In genomic region chr9:110738054-110738453, GRCm38 (mm10) we compare ENCODE assay signal across 19 mouse cellular contexts. TPM values are rescaled to one million over a fixed set of nuclear protein-coding genes. Genes with fewer than 3 reads are reported as not detected.
A peak's percentile ranks its signal among the peaks of the same experiment; 100 is the strongest.
DNase-seq lines count a peak whose midpoint lies in the region; TF ChIP-seq lines count a peak whose summit lies in the region.
"Had no signal": no experiment of that assay in that cellular context is flagged by ENCODE, and none has a peak within 500 bp of the region (broad histone marks: within the 10 kb centered on the region; RNA-seq: fewer than 3 reads in every experiment).

No protein-coding gene starts in this region.

- no peaks in the 10 kb centered on the region for H3K36me3 ChIP-seq in heart, adult 2 months (ENCODE audit: control insufficient read depth, insufficient read depth, low read length)

- no peak for TF ChIP-seq POLR2A in heart, adult 2 months (IDR thresholded peaks at IDR 0.05; ENCODE audit: insufficient read depth, low read depth, low read length)
- no peak for TF ChIP-seq POLR2A in brain, embryonic 14.5 days (IDR thresholded peaks at IDR 0.05; ENCODE audit: borderline replicate concordance, extremely low read depth, insufficient read depth, insufficient read length, poor library complexity, severe bottlenecking)

- TF ChIP-seq EP300 in heart, adult 2 months (IDR thresholded peaks at IDR 0.05; ENCODE audit: insufficient read depth, low read depth, low read length) = no peak

- no peak overlapping the region for H3K27ac ChIP-seq in heart, adult 2 months
- no peak overlapping the region for H3K27ac ChIP-seq in left cerebral cortex, adult 2 months

- DNase-seq in heart, adult 2 months = no peak
- no peak for DNase-seq in heart, postnatal 4 days
- no peak for DNase-seq in left cerebral cortex, adult 2 months (ENCODE audit: extremely low spot score in 1 of 2, low spot score in 2 of 2)
- no peak for DNase-seq in left cerebral cortex, adult 8-10 months (ENCODE audit: low spot score in 2 of 2)
- DNase-seq in A20 (ENCODE audit: low read depth, low spot score) = peak; percentile 19
- no peak for DNase-seq in brain, embryonic 14.5 days (ENCODE audit: low read depth)
- no peak for DNase-seq in cerebellum, adult 18-20 months
- no peak for DNase-seq in thymus, postnatal 14 days
- DNase-seq: cerebellum, adult 9-10 months; lung, adult 18-20 months had no signal

- peaks cover 4% of the 10 kb centered on the region for H3K4me1 ChIP-seq in heart, adult 2 months (ENCODE audit: control insufficient read depth, insufficient read depth, low read length)

- peaks cover 2% of the 10 kb centered on the region; the same call in 1 of the 2 replicates for H3K27me3 ChIP-seq in heart, adult 2 months (ENCODE audit: control insufficient read depth, insufficient read depth, low read length)

- WGBS in heart, adult 2 months = 30% methylated on average over 1 of the region's 1 CpGs

- H3K79me2 ChIP-seq in heart, adult 2 months (replicated peaks; ENCODE audit: control insufficient read depth, insufficient read depth, low read length) = no peaks in the 10 kb centered on the region

- peak; percentile 45 for TF ChIP-seq CTCF in heart, adult 2 months (IDR thresholded peaks at IDR 0.05)
- peak; percentile 28 for TF ChIP-seq CTCF in left cerebral cortex, adult 2 months (IDR thresholded peaks at IDR 0.05)
- peak; percentile 31; the same call in 1 of the 2 replicates for TF ChIP-seq CTCF in brain, embryonic 14.5 days (IDR thresholded peaks at IDR 0.05; ENCODE audit: borderline replicate concordance, extremely low read depth, insufficient read depth, insufficient read length)

- intact Hi-C loops in heart, adult 2 months (cut with DNase I) = no loop called here
- intact Hi-C loops in left cerebral cortex, adult 2 months (cut with DNase I) = no loop called here

- no peak overlapping the region for H3K9ac ChIP-seq in heart, adult 2 months (ENCODE audit: low read depth, low read length)

- no peak overlapping the region for H3K4me3 ChIP-seq in heart, adult 2 months
- H3K4me3 ChIP-seq in left cerebral cortex, adult 2 months = no peak overlapping the region
- H3K4me3 ChIP-seq: megakaryocyte, embryonic 14.5 days had no signal

RNA-seq across cellular contexts. Expression of gene Myl3, which starts 3.6 kb away (rescaled TPM):
- total RNA-seq in heart, adult 2 months (2021) = over 10,000 TPM in 1 of 2 experiments, 1,000 to 10,000 TPM in 1; 9,326 to 11,139 TPM
- 9,227 and 12,279 TPM in 2 replicates for polyA plus RNA-seq in heart, adult 2 months (2012; rRNA removed)
- 1,000 to 10,000 TPM; 8,328 to 9,816 TPM for total RNA-seq in heart, postnatal 4 days (2021)
- total RNA-seq in left cerebral cortex, adult 2 months (2021) = not detected
- 1 to 10 TPM in 3 of 4 experiments, not detected in 1; 2.4 to 3.2 (median 2.6) TPM for total RNA-seq in left cerebral cortex, adult 8-10 months (2022)
- 0.30 and 0.37 TPM in 2 replicates for polyA plus RNA-seq in brain, embryonic 14.5 days (2012; rRNA removed)
- total RNA-seq: granulocyte monocyte progenitor cell, adult 5-6 weeks; layer of hippocampus, adult 18-20 months; monocyte, adult 5-6 weeks; neutrophil, adult 5-6 weeks had no signal

RNA-seq across cellular contexts. Expression of gene Pth1r, which starts 8.9 kb away (rescaled TPM):
- 1 to 10 TPM; 6.0 to 7.0 TPM for total RNA-seq in heart, adult 2 months (2021)
- polyA plus RNA-seq in heart, adult 2 months (2012; rRNA removed) = 10.3 and 12.6 TPM in 2 replicates
- total RNA-seq in heart, postnatal 4 days (2021) = 10 to 100 TPM; 16.4 to 19.3 TPM
- total RNA-seq in left cerebral cortex, adult 2 months (2021) = 1 to 10 TPM; 5.8 to 7.2 TPM
- 1 to 10 TPM; 8.4 to 8.7 (median 8.6) TPM for total RNA-seq in left cerebral cortex, adult 8-10 months (2022)
- 18.0 and 24.2 TPM in 2 replicates for polyA plus RNA-seq in brain, embryonic 14.5 days (2012; rRNA removed)
- total RNA-seq: monocyte, adult 5-6 weeks; neutrophil, adult 5-6 weeks had no signal

RNA-seq across cellular contexts. Expression of gene Prss42, which starts 59.9 kb away (rescaled TPM):
- not detected for total RNA-seq in heart, adult 2 months (2021)
- not detected in 2 replicates for polyA plus RNA-seq in heart, adult 2 months (2012; rRNA removed)
- total RNA-seq in heart, postnatal 4 days (2021) = not detected
- total RNA-seq in left cerebral cortex, adult 2 months (2021) = not detected
- total RNA-seq in left cerebral cortex, adult 8-10 months (2022) = not detected
- polyA plus RNA-seq in brain, embryonic 14.5 days (2012; rRNA removed) = not detected in 2 replicates
- total RNA-seq: adrenal gland, adult 18-20 months; granulocyte monocyte progenitor cell, adult 5-6 weeks; layer of hippocampus, adult 18-20 months; left cerebral cortex, postnatal 10 days; monocyte, adult 5-6 weeks; neutrophil, adult 5-6 weeks had no signal
- polyA plus RNA-seq: heart, embryonic 16.5 days; Patski had no signal

Comparison
In these comparisons a context has a peak if more than half of its experiments do, and no peak if none do; other contexts are left out.
1. RNA of gene Myl3, which starts 3.6 kb away (total RNA-seq): 9,326 to 11,139 TPM in heart, adult 2 months and 8,328 to 9,816 TPM in heart, postnatal 4 days; 2.4 to 3.2 TPM in left cerebral cortex, adult 8-10 months and not detected in left cerebral cortex, adult 2 months; every median in the first group is over 1,000 times any median in the second.
2. Peak in every context shown above with its lines, with median percentiles within 50 percentile points of each other: CTCF ChIP-seq.